Mouse (Mus musculus): ENCODE data around the gene Golm1.

DNA sequence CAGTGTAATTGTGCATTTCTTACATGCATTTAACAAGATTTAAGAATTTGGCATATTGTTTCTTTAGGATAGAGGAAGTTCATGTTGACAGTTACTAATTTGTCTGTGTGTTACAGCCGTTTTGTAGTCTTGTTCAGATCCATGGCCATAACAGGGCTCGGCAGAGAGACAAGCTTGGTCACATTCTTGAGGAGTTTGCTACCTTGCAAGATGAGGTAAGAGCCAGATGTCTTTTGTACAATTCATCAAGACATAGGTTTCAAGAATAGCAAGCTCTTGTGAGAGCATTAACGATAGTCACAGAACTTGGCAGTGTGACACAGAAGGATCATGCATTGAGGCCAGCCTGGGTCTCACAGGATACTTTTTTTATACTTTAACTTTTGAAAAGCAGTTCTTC lies 51.2 kb downstream of the Golm1 start:
- no peak for TF ChIP-seq MAFK (IDR thresholded peaks at IDR 0.05; ENCODE audit: insufficient read depth, low read depth, low read length)
- TF ChIP-seq ZC3H11A (IDR thresholded peaks at IDR 0.05; ENCODE audit: borderline replicate concordance, low read depth, low read length), result no peak
- TF ChIP-seq HCFC1 (IDR thresholded peaks at IDR 0.05; ENCODE audit: borderline replicate concordance, insufficient read depth, low read length), result no peak
- no peak for TF ChIP-seq ZNF384 (IDR thresholded peaks at IDR 0.05; ENCODE audit: low read depth, low read length)
- TF ChIP-seq CHD2 (IDR thresholded peaks at IDR 0.05; ENCODE audit: low read depth, low read length), result no peak

Measured in ES-E14 (cell line).